Mouse (Mus musculus): ENCODE measurements at regions not wholly inside any gene's neighbourhood (a gene's known extent, or its start where the extent isn't known, plus 50 kb on each side); places are given as distances from the start of the nearest gene placed in this dataset.

GRCm38 (mm10) chr12:16379415-16379814 is 231.4 kb downstream of the Lpin1 start:
- DNase-seq: no peak
- H3K36me3 ChIP-seq (ENCODE audit: control insufficient read depth, insufficient read depth, low read length): no peaks in the 10 kb centered on the region
- H3K4me3 ChIP-seq (ENCODE audit: insufficient read depth, low read depth, low read length): no peak overlapping the region
- H3K27me3 ChIP-seq (replicated peaks; ENCODE audit: control insufficient read depth, insufficient read depth, low read length): no peaks in the 10 kb centered on the region
- no peaks in the 10 kb centered on the region for H3K4me1 ChIP-seq (ENCODE audit: control insufficient read depth, insufficient read depth, low read length)
- H3K27ac ChIP-seq (ENCODE audit: insufficient read depth, low read depth, low read length): no peak overlapping the region
- TF ChIP-seq POLR2A (IDR thresholded peaks at IDR 0.05; ENCODE audit: low read depth, low read length) (no peak), CTCF (conservative IDR thresholded peaks at IDR 0.05; ENCODE audit: insufficient read depth, insufficient read length, low read depth, low read length) (no peak)
- 80% methylated on average over 2 of the region's 2 CpGs for WGBS

DNA sequence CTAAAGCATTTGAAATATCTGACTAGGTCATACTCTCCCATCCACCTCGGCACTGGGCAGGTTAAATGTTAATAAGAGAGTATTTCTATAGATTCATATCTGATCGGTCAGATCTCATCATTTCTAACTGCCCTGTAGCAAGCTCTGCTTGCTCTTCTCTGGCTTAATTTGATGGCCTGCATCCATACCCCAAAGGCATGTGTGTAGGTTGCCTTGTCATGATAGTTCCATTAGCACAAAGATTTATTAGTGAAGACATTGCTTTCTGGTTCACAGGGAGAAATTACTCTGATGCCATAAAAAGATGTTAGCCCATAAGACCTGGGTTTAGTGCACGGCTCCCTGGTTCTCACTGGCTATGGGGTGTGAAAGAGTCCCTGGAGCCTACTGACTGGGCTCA is 232.3 kb downstream of the Lpin1 start:
- WGBS: 76% methylated on average over 3 of the region's 3 CpGs
- TF ChIP-seq POLR2A (IDR thresholded peaks at IDR 0.05; ENCODE audit: low read depth, low read length) (no peak), CTCF (conservative IDR thresholded peaks at IDR 0.05; ENCODE audit: insufficient read depth, insufficient read length, low read depth, low read length) (no peak)
- Histone ChIP-seq H3K36me3 (ENCODE audit: control insufficient read depth, insufficient read depth, low read length) (no peaks in the 10 kb centered on the region), H3K4me3 (ENCODE audit: insufficient read depth, low read depth, low read length) (no peak overlapping the region), H3K27ac (ENCODE audit: insufficient read depth, low read depth, low read length) (no peak overlapping the region), H3K27me3 (replicated peaks; ENCODE audit: control insufficient read depth, insufficient read depth, low read length) (no peaks in the 10 kb centered on the region), H3K4me1 (ENCODE audit: control insufficient read depth, insufficient read depth, low read length) (no peaks in the 10 kb centered on the region)
- DNase-seq: no peak

DNA sequence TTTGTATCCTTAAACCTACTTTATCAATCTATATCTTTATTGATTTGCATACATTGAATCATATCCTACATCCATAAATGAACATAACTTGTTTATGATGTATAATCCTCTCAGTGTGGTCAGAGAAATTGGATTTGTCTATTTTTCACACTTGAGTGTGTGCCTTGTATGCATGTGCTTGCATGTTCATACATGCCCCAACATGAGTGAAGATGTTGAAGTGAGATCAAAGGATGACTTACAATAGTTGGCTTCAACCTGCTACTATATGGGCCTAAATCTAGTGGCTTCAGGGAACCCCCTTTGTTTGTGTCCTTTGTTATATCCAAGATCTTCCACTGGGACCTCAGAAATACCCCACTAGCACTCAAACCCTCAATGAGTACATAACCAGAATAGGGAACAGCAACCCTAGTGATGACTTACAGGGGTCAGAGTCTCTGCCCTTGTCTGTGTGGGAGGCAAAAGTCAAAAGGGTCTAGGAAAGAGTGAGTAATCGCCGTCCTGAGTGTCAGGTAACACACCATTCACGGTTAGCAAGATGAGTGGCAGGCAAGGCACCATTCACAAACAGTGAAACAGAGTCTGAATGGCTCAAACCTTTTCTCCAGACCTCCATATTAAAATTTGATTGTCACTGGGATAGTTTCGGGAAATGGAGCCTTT is 236.3 kb downstream of the Lpin1 start:
- Histone ChIP-seq H3K27ac (ENCODE audit: insufficient read depth, low read depth, low read length) (no peak overlapping the region), H3K4me1 (ENCODE audit: control insufficient read depth, insufficient read depth, low read length) (no peaks in the 10 kb centered on the region), H3K36me3 (ENCODE audit: control insufficient read depth, insufficient read depth, low read length) (no peaks in the 10 kb centered on the region), H3K4me3 (ENCODE audit: insufficient read depth, low read depth, low read length) (no peak overlapping the region), H3K27me3 (replicated peaks; ENCODE audit: control insufficient read depth, insufficient read depth, low read length) (no peaks in the 10 kb centered on the region)
- no peak for DNase-seq
- TF ChIP-seq CTCF (conservative IDR thresholded peaks at IDR 0.05; ENCODE audit: insufficient read depth, insufficient read length, low read depth, low read length): no peak
- TF ChIP-seq POLR2A (IDR thresholded peaks at IDR 0.05; ENCODE audit: low read depth, low read length): no peak
- WGBS: 42% methylated on average over 4 of the region's 4 CpGs

- Histone ChIP-seq H3K27me3 (replicated peaks; ENCODE audit: control insufficient read depth, insufficient read depth, low read length) (no peaks in the 10 kb centered on the region), H3K27ac (ENCODE audit: insufficient read depth, low read depth, low read length) (no peak overlapping the region), H3K4me3 (ENCODE audit: insufficient read depth, low read depth, low read length) (no peak overlapping the region), H3K4me1 (ENCODE audit: control insufficient read depth, insufficient read depth, low read length) (no peaks in the 10 kb centered on the region), H3K36me3 (ENCODE audit: control insufficient read depth, insufficient read depth, low read length) (no peaks in the 10 kb centered on the region)
- 66% methylated on average over 7 of the region's 7 CpGs for WGBS
- no peak for DNase-seq
- TF ChIP-seq POLR2A (IDR thresholded peaks at IDR 0.05; ENCODE audit: low read depth, low read length) (no peak), CTCF (conservative IDR thresholded peaks at IDR 0.05; ENCODE audit: insufficient read depth, insufficient read length, low read depth, low read length) (no peak)
Measured at GRCm38 (mm10) chr12:16370061-16370460, 240.7 kb downstream of the Lpin1 start.

GRCm38 (mm10) chr12:16362341-16362740 is 248.4 kb downstream of the Lpin1 start:
- no peak for DNase-seq

DNA sequence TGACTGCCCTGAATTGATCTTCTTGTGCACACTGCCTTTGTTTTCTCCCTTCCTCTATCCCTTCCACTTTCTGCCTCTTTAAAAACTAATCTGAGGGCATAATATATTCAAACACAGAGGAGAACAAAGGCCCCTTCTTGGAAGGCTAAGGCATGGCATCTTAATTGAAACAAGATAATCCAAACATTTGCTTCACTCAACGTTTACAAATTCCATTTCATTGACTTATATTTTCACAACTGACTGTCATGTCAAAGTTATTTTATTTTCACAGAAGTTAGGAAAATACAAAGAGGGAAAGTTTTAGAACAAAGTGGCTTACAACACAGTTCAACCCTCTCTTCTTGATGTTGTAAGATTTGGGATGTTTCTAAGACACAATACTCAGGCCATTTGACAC is 251.9 kb downstream of the Lpin1 start:
- H3K4me3 ChIP-seq (ENCODE audit: insufficient read depth, low read depth, low read length): no peak overlapping the region
- no peak for DNase-seq
- 34% methylated on average over 1 of the region's 1 CpGs for WGBS
- no peak overlapping the region for H3K27ac ChIP-seq (ENCODE audit: insufficient read depth, low read depth, low read length)
- H3K36me3 ChIP-seq (ENCODE audit: control insufficient read depth, insufficient read depth, low read length): no peaks in the 10 kb centered on the region
- no peaks in the 10 kb centered on the region for H3K4me1 ChIP-seq (ENCODE audit: control insufficient read depth, insufficient read depth, low read length)
- H3K27me3 ChIP-seq (replicated peaks; ENCODE audit: control insufficient read depth, insufficient read depth, low read length): no peaks in the 10 kb centered on the region
- no peak for TF ChIP-seq CTCF (conservative IDR thresholded peaks at IDR 0.05; ENCODE audit: insufficient read depth, insufficient read length, low read depth, low read length)
- TF ChIP-seq POLR2A (IDR thresholded peaks at IDR 0.05; ENCODE audit: low read depth, low read length): no peak

More at GRCm38 (mm10) chr12:16362341-16362740, 248.4 kb downstream of the Lpin1 start:
- H3K27ac ChIP-seq (ENCODE audit: insufficient read depth, low read depth, low read length): no peak overlapping the region
- H3K4me1 ChIP-seq (ENCODE audit: control insufficient read depth, insufficient read depth, low read length): no peaks in the 10 kb centered on the region
- H3K36me3 ChIP-seq (ENCODE audit: control insufficient read depth, insufficient read depth, low read length): no peaks in the 10 kb centered on the region
- no peaks in the 10 kb centered on the region for H3K27me3 ChIP-seq (replicated peaks; ENCODE audit: control insufficient read depth, insufficient read depth, low read length)
- H3K4me3 ChIP-seq (ENCODE audit: insufficient read depth, low read depth, low read length): no peak overlapping the region
- TF ChIP-seq POLR2A (IDR thresholded peaks at IDR 0.05; ENCODE audit: low read depth, low read length): no peak
- no peak for TF ChIP-seq CTCF (conservative IDR thresholded peaks at IDR 0.05; ENCODE audit: insufficient read depth, insufficient read length, low read depth, low read length)

DNA sequence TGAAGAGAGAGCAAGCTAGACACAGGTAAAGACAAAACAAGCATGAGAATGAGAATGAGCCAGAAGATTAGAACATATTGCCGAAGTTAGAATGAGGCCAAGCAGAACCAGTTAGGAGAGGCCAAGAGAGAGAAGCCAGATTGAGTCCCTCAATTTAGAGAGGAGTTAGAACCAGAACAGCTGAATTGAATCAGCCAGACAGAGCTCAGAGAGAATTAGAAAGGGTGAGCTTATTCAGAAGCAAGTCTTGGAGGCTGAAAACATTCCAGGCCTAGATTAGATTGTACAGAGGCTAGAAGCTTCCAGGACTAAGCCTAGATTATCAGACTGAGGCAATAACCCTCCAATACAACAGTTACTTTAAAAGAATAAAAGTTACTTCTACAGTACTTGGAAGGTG is 256.1 kb downstream of the Lpin1 start:
- Histone ChIP-seq H3K27ac (ENCODE audit: insufficient read depth, low read depth, low read length) (no peak overlapping the region), H3K27me3 (replicated peaks; ENCODE audit: control insufficient read depth, insufficient read depth, low read length) (no peaks in the 10 kb centered on the region; the same call in 1 of the 2 replicates), H3K36me3 (ENCODE audit: control insufficient read depth, insufficient read depth, low read length) (no peaks in the 10 kb centered on the region), H3K4me3 (ENCODE audit: insufficient read depth, low read depth, low read length) (no peak overlapping the region), H3K4me1 (ENCODE audit: control insufficient read depth, insufficient read depth, low read length) (no peaks in the 10 kb centered on the region)
- no peak for DNase-seq
- WGBS: 72% methylated on average over 1 of the region's 1 CpGs
- no peak for TF ChIP-seq POLR2A (IDR thresholded peaks at IDR 0.05; ENCODE audit: low read depth, low read length)

Measured in kidney, adult 2 months (tissue).